Mouse (Mus musculus) retina, adult 2 months (tissue): ENCODE data around the gene Gm5934.
"Not testable (repeated sequence)": the region's sequence is repeated elsewhere in the genome, so short reads cannot be mapped to it uniquely, and the experiment has no call there.

Experiments used
- DNase-seq: peaks from one replicate; pipeline ENCODE4 v3.0.0-alpha.2; 2012; ENCODE audit warnings: low read depth, low spot score

Gene Gm5934

DNA sequence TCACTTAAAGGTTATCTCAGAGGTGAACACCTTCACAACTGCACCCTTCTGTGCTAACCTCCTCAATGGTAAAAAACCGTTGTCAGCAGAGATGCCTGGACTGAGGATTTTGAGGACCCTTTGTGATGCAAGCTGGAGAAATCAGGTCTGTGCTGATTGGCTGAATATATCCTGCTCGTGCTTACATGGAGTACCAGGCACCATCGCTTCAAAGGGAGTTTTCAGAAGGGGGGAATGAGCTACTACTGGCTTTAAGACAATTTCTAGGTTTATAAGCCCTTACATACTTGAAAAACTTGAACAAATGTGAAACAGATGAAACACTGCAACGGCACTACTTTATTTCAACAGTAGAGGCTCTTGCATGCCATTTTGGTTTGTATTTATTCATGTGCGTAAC, at the start of gene Gm5934:
Gene Gm5934 (minus strand): TSS at position 101 of the 400 bp plus-strand sequence.
- not testable (repeated sequence) for DNase-seq
